Mouse (Mus musculus) testis, adult 2 months (tissue): ENCODE data around the gene Ppp1r18. TPM values are rescaled to one million over a fixed set of nuclear protein-coding genes. Genes with fewer than 3 reads are reported as not detected.
"Not testable (repeated sequence)": the region's sequence is repeated elsewhere in the genome, so short reads cannot be mapped to it uniquely, and the experiment has no call there.

Experiments
- H3K27ac ChIP-seq: fragments of 200-500 bp; 2 replicates; pipeline ENCODE4 v1.5.1; 2012; ENCODE audit warnings: low read depth, low read length; ENCODE audit not compliant: control insufficient read depth, insufficient read depth
- H3K27me3 ChIP-seq: fragments of 200-500 bp; 2 replicates; pipeline ENCODE4 v1.6.1; 2012; ENCODE audit warnings: mild to moderate bottlenecking, low read length, moderate library complexity; ENCODE audit not compliant: control insufficient read depth, insufficient read depth
- H3K36me3 ChIP-seq: fragments of 200-500 bp; 2 replicates; pipeline ENCODE4 v1.6.1; 2012; ENCODE audit warnings: mild to moderate bottlenecking, low read length; ENCODE audit not compliant: control insufficient read depth, insufficient read depth
- H3K4me1 ChIP-seq: fragments of 200-500 bp; 2 replicates; pipeline ENCODE4 v1.6.1; 2012; ENCODE audit warnings: low read length; ENCODE audit not compliant: control insufficient read depth, insufficient read depth
- H3K4me3 ChIP-seq: fragments of 200-500 bp; 2 replicates; pipeline ENCODE4 v1.5.1; 2012; ENCODE audit warnings: low read depth, mild to moderate bottlenecking, low read length, moderate library complexity, mixed read lengths; ENCODE audit not compliant: control insufficient read depth
- CTCF ChIP-seq: fragments of 200-500 bp; IDR thresholded peaks from 2 replicates; pipeline ENCODE4 v1.5.1; 2012; ENCODE audit warnings: low read depth, mild to moderate bottlenecking, inconsistent platforms, low read length, moderate library complexity; ENCODE audit not compliant: control insufficient read depth, insufficient read depth, insufficient replicate concordance
- POLR2A ChIP-seq: fragments of 200-500 bp; IDR thresholded peaks from 2 replicates; pipeline ENCODE4 v1.6.1; 2012; ENCODE audit warnings: low read depth, mild to moderate bottlenecking, inconsistent platforms, low read length, moderate library complexity; ENCODE audit not compliant: control insufficient read depth
- polyA plus RNA-seq: library from polyadenylated mRNA; depleted of rRNA; stranded (reverse); fragments of >200 nt; gene quantifications from 2 replicates; pipeline ENCODE4 v1.2.3, GENCODE M21; 2012

Gene Ppp1r18
- polyA plus RNA-seq, 1 experiment: 34.1 TPM

DNA sequence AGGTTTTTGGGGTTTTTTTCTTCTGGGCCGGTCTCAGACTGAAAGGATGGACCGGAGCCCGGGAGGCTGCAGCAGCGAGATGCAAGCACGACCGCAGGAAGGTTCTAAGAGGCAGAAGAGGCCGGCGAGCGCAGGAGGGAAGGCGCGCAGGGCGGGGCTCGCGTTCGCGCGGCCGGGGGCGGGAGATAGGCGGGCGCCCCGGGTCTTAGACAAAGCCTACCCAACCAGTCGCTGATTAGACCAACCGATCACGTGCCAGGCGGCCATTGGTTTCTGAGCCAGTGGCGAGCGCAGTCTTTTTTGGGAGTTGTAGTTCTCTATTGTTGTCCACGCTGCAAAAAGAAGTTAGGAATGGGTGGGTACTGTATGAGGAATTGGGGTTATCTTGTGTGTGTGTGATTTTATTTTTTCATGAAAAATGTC, 27.3 kb upstream of the Ppp1r18 start, which contains the start of gene Tubb5:
Gene Tubb5, minus strand, starts transcription at position 185 of the 423 bp plus-strand sequence.
- Histone ChIP-seq H3K4me3 (peak within 1 kb of the TSS; percentile 84), H3K4me1 (peaks cover 21% of the 10 kb centered on the region), H3K27me3 (no peaks in the 10 kb centered on the region), H3K27ac (peak within 1 kb of the TSS; percentile 76), H3K36me3 (no peaks in the 10 kb centered on the region)
- TF ChIP-seq POLR2A: peak; percentile 90
- no peak for TF ChIP-seq CTCF

DNA sequence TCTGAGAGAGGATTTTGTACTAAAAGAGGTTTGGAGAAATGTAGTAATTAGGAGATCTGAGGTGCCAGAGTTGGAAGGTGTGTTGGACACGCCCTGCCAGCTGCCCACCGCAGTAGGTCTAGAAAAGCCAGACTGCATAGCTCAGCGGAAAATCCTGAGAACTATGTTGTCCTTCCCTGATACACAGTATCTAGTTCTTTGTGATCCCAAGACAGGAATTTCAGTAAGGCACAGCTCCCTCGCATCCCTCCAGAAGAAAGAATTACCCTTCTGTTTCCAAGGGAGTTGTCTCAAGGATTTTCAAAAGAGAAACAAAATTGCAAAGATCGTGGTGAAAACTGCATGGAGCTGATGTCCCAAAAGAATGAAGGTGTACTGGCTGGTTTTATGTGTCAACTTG, 26.8 kb upstream of the Ppp1r18 start:
- H3K4me3 ChIP-seq: no peak overlapping the region
- H3K27me3 ChIP-seq: no peaks in the 10 kb centered on the region
- peak overlapping the region; percentile 28; the same call in 1 of the 2 replicates for H3K27ac ChIP-seq
- TF ChIP-seq POLR2A: no peak
- no peak for TF ChIP-seq CTCF
- H3K36me3 ChIP-seq: no peaks in the 10 kb centered on the region
- H3K4me1 ChIP-seq: peaks cover 21% of the 10 kb centered on the region

DNA sequence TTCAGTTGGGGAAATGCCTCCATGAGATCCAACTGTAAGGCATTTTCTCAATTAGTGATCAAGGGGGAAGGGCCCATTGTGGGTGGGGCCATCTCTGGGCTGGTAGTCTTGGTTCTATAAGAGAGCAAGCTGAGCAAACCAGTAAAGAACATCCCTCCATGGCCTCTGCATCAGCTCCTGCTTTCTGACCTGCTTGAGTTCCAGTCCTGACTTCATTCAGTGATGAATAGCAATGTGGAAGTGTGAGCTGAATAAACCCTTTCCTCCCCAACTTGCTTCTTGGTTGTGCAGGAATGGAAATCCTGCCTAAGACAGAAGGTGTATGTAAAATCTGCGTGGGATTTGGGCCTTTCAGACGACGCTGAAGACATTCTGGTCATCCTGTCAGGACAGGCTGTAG, 26.4 kb upstream of the Ppp1r18 start:
- peak overlapping the region; percentile 36; the same call in 1 of the 2 replicates for H3K27ac ChIP-seq
- H3K4me3 ChIP-seq, H3K27me3 ChIP-seq: not testable (repeated sequence)

GRCm38 (mm10) chr17:35840561-35840960, 24.8 kb upstream of the Ppp1r18 start:
- H3K27me3 ChIP-seq: no peaks in the 10 kb centered on the region
- TF ChIP-seq POLR2A: no peak
- no peak for TF ChIP-seq CTCF

More for the DNA sequence above, 26.4 kb upstream of the Ppp1r18 start:
- H3K4me1 ChIP-seq: peaks cover 21% of the 10 kb centered on the region
- not testable (repeated sequence) for H3K36me3 ChIP-seq

GRCm38 (mm10) chr17:35841076-35841950, 24.1 kb upstream of the Ppp1r18 start, which contains the start of gene Mdc1:
Gene Mdc1 (plus strand): TSS chr17:35841515.
- no peaks in the 10 kb centered on the region for H3K27me3 ChIP-seq
- TF ChIP-seq CTCF: no peak
- peak; percentile 77 for TF ChIP-seq POLR2A
- peak within 1 kb of the TSS; percentile 100 for H3K27ac ChIP-seq
- H3K36me3 ChIP-seq: peaks cover 2% of the 10 kb centered on the region
- H3K4me3 ChIP-seq: peak within 1 kb of the TSS; percentile 100
- H3K4me1 ChIP-seq: peaks cover 21% of the 10 kb centered on the region

More at GRCm38 (mm10) chr17:35840561-35840960, 24.8 kb upstream of the Ppp1r18 start:
- Histone ChIP-seq H3K4me1 (peaks cover 21% of the 10 kb centered on the region), H3K27ac (no peak overlapping the region), H3K4me3 (peak overlapping the region; percentile 100), H3K36me3 (no peaks in the 10 kb centered on the region; the same call in 1 of the 2 replicates)

GRCm38 (mm10) chr17:35842006-35842405, 23.4 kb upstream of the Ppp1r18 start:
- TF ChIP-seq POLR2A (no peak), CTCF (no peak)
- H3K27me3 ChIP-seq: no peaks in the 10 kb centered on the region
- H3K4me1 ChIP-seq: peaks cover 14% of the 10 kb centered on the region
- peaks cover 2% of the 10 kb centered on the region for H3K36me3 ChIP-seq
- peak overlapping the region; percentile 100 for H3K4me3 ChIP-seq
- peak overlapping the region; percentile 100 for H3K27ac ChIP-seq

GRCm38 (mm10) chr17:35843514-35843913, 21.9 kb upstream of the Ppp1r18 start:
- TF ChIP-seq CTCF: no peak
- no peak for TF ChIP-seq POLR2A
- peaks cover 6% of the 10 kb centered on the region for H3K4me1 ChIP-seq
- no peak overlapping the region for H3K27ac ChIP-seq
- no peak overlapping the region for H3K4me3 ChIP-seq
- H3K27me3 ChIP-seq: no peaks in the 10 kb centered on the region
- H3K36me3 ChIP-seq: peaks cover 4% of the 10 kb centered on the region
